In genomic region chr4:153374233-153374632, GRCm38 (mm10) we compare ENCODE assay signal across 32 mouse cellular contexts.
"Had no signal": no experiment of that assay in that cellular context is flagged by ENCODE, and none has a peak within 500 bp of the region (broad histone marks: within the 10 kb centered on the region; RNA-seq: fewer than 3 reads in every experiment).

No protein-coding gene starts in this region.

- H3K36me3 ChIP-seq: limb, embryonic 10.5 days; limb, embryonic 12.5 days; limb, embryonic 13.5 days; limb, embryonic 15.5 days; liver, embryonic 12.5 days; liver, embryonic 13.5 days; liver, embryonic 15.5 days; lung, embryonic 15.5 days; midbrain, embryonic 10.5 days; midbrain, embryonic 12.5 days; midbrain, embryonic 13.5 days; midbrain, embryonic 15.5 days; neural tube, embryonic 12.5 days had no signal

- H3K27me3 ChIP-seq: limb, embryonic 15.5 days; liver, embryonic 12.5 days; liver, embryonic 13.5 days; liver, embryonic 15.5 days; lung, embryonic 15.5 days; megakaryocyte, embryonic 14.5 days; midbrain, embryonic 12.5 days; midbrain, embryonic 13.5 days; midbrain, embryonic 15.5 days; neural tube, embryonic 12.5 days had no signal

- H3K4me1 ChIP-seq: limb, embryonic 15.5 days; liver, embryonic 12.5 days; liver, embryonic 13.5 days; liver, embryonic 15.5 days; lung, embryonic 15.5 days; megakaryocyte, embryonic 14.5 days had no signal

- DNase-seq: left cerebral cortex, postnatal 4 days; liver; liver, embryonic 13.5 days; liver, postnatal 0 days; lung, adult 18-20 months; lung, adult 2 months; lung, embryonic 14.5 days; lung, postnatal 10 days; lung, postnatal 14 days; lung, postnatal 36 days; lung, postnatal 4 days; midbrain, embryonic 14.5 days had no signal

- H3K4me3 ChIP-seq: limb, embryonic 10.5 days; limb, embryonic 12.5 days; limb, embryonic 13.5 days; limb, embryonic 15.5 days; liver, embryonic 12.5 days; liver, embryonic 13.5 days; liver, embryonic 15.5 days; lung, embryonic 15.5 days; megakaryocyte, embryonic 14.5 days; midbrain, embryonic 10.5 days; midbrain, embryonic 12.5 days; midbrain, embryonic 13.5 days; midbrain, embryonic 15.5 days; myocyte; neural tube, embryonic 12.5 days had no signal

- H3K4me2 ChIP-seq: limb, embryonic 12.5 days; limb, embryonic 13.5 days; limb, embryonic 15.5 days; liver, embryonic 11.5 days; liver, embryonic 12.5 days; liver, embryonic 13.5 days; liver, embryonic 15.5 days; lung, embryonic 14.5 days; lung, embryonic 15.5 days; midbrain, embryonic 11.5 days; midbrain, embryonic 12.5 days; midbrain, embryonic 13.5 days; midbrain, embryonic 15.5 days; neural tube, embryonic 12.5 days had no signal

- H3K9me3 ChIP-seq: limb, embryonic 10.5 days; limb, embryonic 12.5 days; limb, embryonic 13.5 days; limb, embryonic 15.5 days; liver, embryonic 12.5 days; liver, embryonic 13.5 days; liver, embryonic 15.5 days; lung, embryonic 15.5 days; midbrain, embryonic 10.5 days; midbrain, embryonic 12.5 days; midbrain, embryonic 13.5 days; midbrain, embryonic 15.5 days; neural tube, embryonic 12.5 days had no signal

- H3K9ac ChIP-seq: limb, embryonic 12.5 days; limb, embryonic 13.5 days; limb, embryonic 15.5 days; liver, embryonic 12.5 days; liver, embryonic 13.5 days; liver, embryonic 14.5 days; liver, embryonic 15.5 days; liver, postnatal 0 days; lung, embryonic 14.5 days; lung, embryonic 15.5 days; midbrain, embryonic 12.5 days; midbrain, embryonic 13.5 days; midbrain, embryonic 15.5 days; neural tube, embryonic 12.5 days had no signal

- H3K27ac ChIP-seq: limb, embryonic 10.5 days; limb, embryonic 12.5 days; limb, embryonic 13.5 days; limb, embryonic 15.5 days; liver, embryonic 12.5 days; liver, embryonic 13.5 days; liver, embryonic 14.5 days; liver, embryonic 15.5 days; lung, embryonic 15.5 days; macrophage; midbrain, embryonic 10.5 days; midbrain, embryonic 12.5 days; midbrain, embryonic 13.5 days; midbrain, embryonic 15.5 days; neural tube, embryonic 12.5 days had no signal

- ATAC-seq: liver, embryonic 12.5 days; liver, postnatal 0 days; lung, postnatal 0 days; midbrain, embryonic 13.5 days; midbrain, embryonic 15.5 days; midbrain, embryonic 16.5 days had no signal
